Mouse (Mus musculus) MEL (cell line): ENCODE measurements around the gene D430041D05Rik.

Source experiments
- CTCF ChIP-seq, 3 experiments: IDR thresholded peaks in 2 of 3; conservative IDR thresholded peaks in 1 of 3; 2 replicates each; pipeline ENCODE4 v1.5.1; 2011 to 2012; ENCODE audit warnings: low read length in 3 of 3, low read depth in 2 of 3, mild to moderate bottlenecking in 2 of 3, improper control_type of control experiment in 1 of 3, inconsistent platforms in 1 of 3, mixed read lengths in 1 of 3, moderate library complexity in 1 of 3; ENCODE audit not compliant: control insufficient read depth in 1 of 3, insufficient read depth in 1 of 3, poor library complexity in 1 of 3, severe bottlenecking in 1 of 3
- JUND ChIP-seq: IDR thresholded peaks from 2 replicates; pipeline ENCODE4 v1.6.1; 2011; ENCODE audit warnings: low read depth, mild to moderate bottlenecking, improper control_type of control experiment, low read length
- KAT2A ChIP-seq: conservative IDR thresholded peaks from 2 replicates; pipeline ENCODE4 v1.6.1; 2012; ENCODE audit warnings: low read depth, low read length, improper control_type of control experiment, inconsistent platforms
- MAFK ChIP-seq: IDR thresholded peaks from 2 replicates; pipeline ENCODE4 v1.6.1; 2011; ENCODE audit warnings: low read depth, mild to moderate bottlenecking, low read length, improper control_type of control experiment, borderline replicate concordance
- MAX ChIP-seq: IDR thresholded peaks from 2 replicates; pipeline ENCODE4 v1.6.1; 2011; ENCODE audit warnings: low read length, improper control_type of control experiment
- MAZ ChIP-seq: IDR thresholded peaks from 2 replicates; pipeline ENCODE4 v1.6.1; 2012; ENCODE audit warnings: low read depth, mild to moderate bottlenecking, inconsistent platforms, low read length, improper control_type of control experiment
- POLR2A ChIP-seq, 2 experiments: IDR thresholded peaks; 2 replicates each; pipeline ENCODE4 v1.6.1; 2011 to 2012; ENCODE audit warnings: low read length in 2 of 2, mild to moderate bottlenecking in 2 of 2, control low read depth in 1 of 2, improper control_type of control experiment in 1 of 2, low read depth in 1 of 2, moderate library complexity in 1 of 2; ENCODE audit not compliant: control insufficient read depth in 1 of 2, insufficient read depth in 1 of 2, poor library complexity in 1 of 2
- SIN3A ChIP-seq: IDR thresholded peaks from 2 replicates; pipeline ENCODE4 v1.6.1; 2012; ENCODE audit warnings: low read length, improper control_type of control experiment, inconsistent platforms
- TAL1 ChIP-seq: IDR thresholded peaks from 2 replicates; pipeline ENCODE4 v1.6.1; 2012; ENCODE audit warnings: mild to moderate bottlenecking, inconsistent platforms, low read length, moderate library complexity, mixed read lengths
- USF1 ChIP-seq: IDR thresholded peaks from 2 replicates; pipeline ENCODE4 v1.6.1; 2014; ENCODE audit warnings: low read depth, mild to moderate bottlenecking, inconsistent platforms, low read length, improper control_type of control experiment, moderate library complexity
- USF2 ChIP-seq, 2 experiments: IDR thresholded peaks; 2 replicates each; pipeline ENCODE4 v1.6.1; 2011 to 2012; ENCODE audit warnings: improper control_type of control experiment in 2 of 2, low read length in 2 of 2, borderline replicate concordance in 1 of 2, inconsistent platforms in 1 of 2, low read depth in 1 of 2, mild to moderate bottlenecking in 1 of 2; ENCODE audit not compliant: insufficient read depth in 1 of 2
- ZC3H11A ChIP-seq: IDR thresholded peaks from 2 replicates; pipeline ENCODE4 v1.6.1; 2012; ENCODE audit warnings: low read depth, mild to moderate bottlenecking, inconsistent platforms, low read length, improper control_type of control experiment
- ZNF384 ChIP-seq: IDR thresholded peaks from 2 replicates; pipeline ENCODE4 v1.6.1; 2012; ENCODE audit warnings: low read depth, mild to moderate bottlenecking, inconsistent platforms, low read length, improper control_type of control experiment

DNA sequence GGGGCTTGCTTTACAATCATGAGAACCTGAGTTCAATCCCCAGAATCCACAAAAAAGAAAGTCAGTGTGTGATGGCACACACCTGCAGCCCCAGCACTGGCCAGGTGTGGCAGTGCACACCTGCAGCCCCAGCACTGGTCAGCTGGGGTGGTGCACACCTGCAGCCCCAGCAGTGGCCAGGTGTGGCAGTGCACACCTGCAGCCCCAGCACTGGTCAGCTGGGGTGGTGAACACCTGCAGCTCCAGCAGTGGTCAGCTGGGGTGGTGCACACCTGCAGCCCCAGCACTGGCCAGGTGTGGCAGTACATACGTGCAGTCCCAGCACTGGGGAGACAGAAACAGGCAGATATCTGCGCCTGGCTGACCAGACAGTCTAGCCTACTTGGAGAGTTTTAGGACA, 32.8 kb downstream of the D430041D05Rik start:
- TF ChIP-seq MAX (no peak), POLR2A (IDR thresholded peaks at IDR 0.05; ENCODE audit: control insufficient read depth in 1 of 2, insufficient read depth in 1 of 2, low read depth in 1 of 2, low read length in 2 of 2, poor library complexity in 1 of 2) (no peak), MAZ (no peak), KAT2A (no peak), TAL1 (no peak), JUND (no peak), SIN3A (no peak), CTCF (IDR thresholded peaks at IDR 0.05 in 2 of 3, conservative IDR thresholded peaks at IDR 0.05 in 1 of 3; ENCODE audit: control insufficient read depth in 1 of 3, insufficient read depth in 1 of 3, low read depth in 2 of 3, low read length in 3 of 3, poor library complexity in 1 of 3, severe bottlenecking in 1 of 3) (no peak), ZNF384 (no peak), MAFK (no peak), USF1 (no peak), USF2 (IDR thresholded peaks at IDR 0.05; ENCODE audit: borderline replicate concordance in 1 of 2, insufficient read depth in 1 of 2, low read depth in 1 of 2, low read length in 2 of 2) (no peak), ZC3H11A (no peak)
